Mouse (Mus musculus) hindbrain, embryonic 15.5 days (tissue): ENCODE data around the gene Atp13a2. TPM values are rescaled to one million over a fixed set of nuclear protein-coding genes. Genes with fewer than 3 reads are reported as not detected.

Source experiments
- ATAC-seq: fragments of 200-750 bp; cut with Nextera tagmentation; 2 replicates; pipeline ENCODE4 v1.8.0; 2017; ENCODE audit warnings: low read depth, moderate number of reproducible peaks, moderate TSS enrichment; ENCODE audit not compliant: low FRiP score
- H3K27ac ChIP-seq: fragments of 300-500 bp; sonication (generic); replicated peaks from 2 replicates; pipeline ENCODE4 v1.5.1; 2015; ENCODE audit warnings: mild to moderate bottlenecking, inconsistent platforms
- H3K27me3 ChIP-seq: fragments of 300-500 bp; sonication (generic); 2 replicates; pipeline ENCODE4 v1.6.1; 2015; ENCODE audit warnings: control low read depth, inconsistent platforms
- H3K36me3 ChIP-seq: fragments of 300-500 bp; sonication (generic); 2 replicates; pipeline ENCODE4 v1.6.1; 2015; ENCODE audit warnings: control low read depth, inconsistent platforms
- H3K4me1 ChIP-seq: fragments of 300-500 bp; sonication (generic); replicated peaks from 2 replicates; pipeline ENCODE4 v1.6.1; 2015; ENCODE audit warnings: control low read depth, inconsistent platforms
- H3K4me2 ChIP-seq: fragments of 300-500 bp; sonication (generic); 2 replicates; pipeline ENCODE4 v1.6.1; 2015; ENCODE audit warnings: moderate library complexity, mild to moderate bottlenecking, inconsistent platforms
- H3K4me3 ChIP-seq: fragments of 300-500 bp; sonication (generic); 2 replicates; pipeline ENCODE4 v1.5.1; 2015; ENCODE audit warnings: mild to moderate bottlenecking, inconsistent platforms
- H3K9ac ChIP-seq: fragments of 300-500 bp; sonication (generic); 2 replicates; pipeline ENCODE4 v1.6.1; 2015; ENCODE audit warnings: inconsistent platforms
- H3K9me3 ChIP-seq: fragments of 300-500 bp; sonication (generic); 2 replicates; pipeline ENCODE4 v1.6.1; 2016; ENCODE audit warnings: control low read depth, inconsistent platforms
- WGBS: fragments of 180-500 bp; shearing (Covaris S2); methylation state at CpG from one replicate; pipeline ENCODE4 v1.1.7; 2015; 5-methylcytosine and 5-hydroxymethylcytosine counted together
- polyA plus RNA-seq: library from polyadenylated mRNA; unstranded; fragments of >200 nt; fragmentation: Nextera tagmentation; extraction: Ambion mirVana; gene quantifications from 2 replicates; pipeline ENCODE4 v1.2.1, GENCODE M21; 2015

Atp13a2 gene
- polyA plus RNA-seq, 1 experiment from 2014 or later = 193 TPM

GRCm38 (mm10) chr4:140963941-140964597 lies 22.6 kb upstream of the Atp13a2 start:
- Histone ChIP-seq H3K9me3 (no peaks in the 10 kb centered on the region), H3K4me1 (peaks cover 39% of the 10 kb centered on the region), H3K27ac (0 out of 2 replicates have a peak overlapping the region, but pooled peaks have one; percentile 10), H3K36me3 (peaks cover 24% of the 10 kb centered on the region; the same call in 1 of the 2 replicates), H3K27me3 (no peaks in the 10 kb centered on the region), H3K4me3 (no peak overlapping the region), H3K4me2 (no peak overlapping the region), H3K9ac (no peak overlapping the region)
- ATAC-seq = no peak
- WGBS = 84% methylated on average over 9 of the region's 9 CpGs

GRCm38 (mm10) chr4:140964620-140965019 lies 22.1 kb upstream of the Atp13a2 start:
- 9% methylated on average over 7 of the region's 7 CpGs for WGBS
- H3K4me2 ChIP-seq = no peak overlapping the region
- H3K4me1 ChIP-seq = peaks cover 39% of the 10 kb centered on the region
- no peak overlapping the region for H3K9ac ChIP-seq
- peaks cover 28% of the 10 kb centered on the region for H3K36me3 ChIP-seq
- 0 out of 2 replicates have a peak overlapping the region, but pooled peaks have one; percentile 10 for H3K27ac ChIP-seq
- H3K27me3 ChIP-seq = no peaks in the 10 kb centered on the region
- no peaks in the 10 kb centered on the region for H3K9me3 ChIP-seq
- ATAC-seq = no peak
- no peak overlapping the region for H3K4me3 ChIP-seq

- Histone ChIP-seq H3K9ac (no peak overlapping the region), H3K4me2 (no peak overlapping the region), H3K4me3 (no peak overlapping the region), H3K27ac (no peak overlapping the region), H3K9me3 (no peaks in the 10 kb centered on the region), H3K36me3 (peaks cover 56% of the 10 kb centered on the region), H3K4me1 (peaks cover 21% of the 10 kb centered on the region), H3K27me3 (no peaks in the 10 kb centered on the region)
- WGBS = 93% methylated on average over 11 of the region's 11 CpGs
- ATAC-seq = no peak
Measured at GRCm38 (mm10) chr4:140967386-140968159, 19.1 kb upstream of the Atp13a2 start.

GRCm38 (mm10) chr4:140971691-140972090 lies 15.0 kb upstream of the Atp13a2 start:
- WGBS = 88% methylated on average over 13 of the region's 13 CpGs
- no peak overlapping the region for H3K27ac ChIP-seq
- peaks cover 80% of the 10 kb centered on the region for H3K36me3 ChIP-seq

GRCm38 (mm10) chr4:140974408-140974807 lies 12.3 kb upstream of the Atp13a2 start:
- no peak for ATAC-seq
- no peak overlapping the region for H3K4me2 ChIP-seq
- H3K36me3 ChIP-seq = peaks cover 74% of the 10 kb centered on the region
- no peaks in the 10 kb centered on the region for H3K4me1 ChIP-seq
- 97% methylated on average over 6 of the region's 6 CpGs for WGBS
- H3K27me3 ChIP-seq = no peaks in the 10 kb centered on the region
- H3K9me3 ChIP-seq = no peaks in the 10 kb centered on the region
- H3K9ac ChIP-seq = no peak overlapping the region
- H3K4me3 ChIP-seq = no peak overlapping the region
- no peak overlapping the region for H3K27ac ChIP-seq

More at GRCm38 (mm10) chr4:140971691-140972090, 15.0 kb upstream of the Atp13a2 start:
- no peak overlapping the region for H3K9ac ChIP-seq
- H3K9me3 ChIP-seq = no peaks in the 10 kb centered on the region
- ATAC-seq = no peak
- H3K4me2 ChIP-seq = no peak overlapping the region
- H3K4me3 ChIP-seq = no peak overlapping the region
- no peaks in the 10 kb centered on the region for H3K27me3 ChIP-seq
- no peaks in the 10 kb centered on the region for H3K4me1 ChIP-seq

GRCm38 (mm10) chr4:140975356-140975755 lies 11.3 kb upstream of the Atp13a2 start:
- Histone ChIP-seq H3K4me1 (no peaks in the 10 kb centered on the region), H3K27me3 (no peaks in the 10 kb centered on the region), H3K9ac (no peak overlapping the region), H3K4me3 (no peak overlapping the region), H3K9me3 (no peaks in the 10 kb centered on the region), H3K36me3 (peaks cover 71% of the 10 kb centered on the region), H3K27ac (no peak overlapping the region), H3K4me2 (no peak overlapping the region)
- ATAC-seq = no peak
- WGBS = 96% methylated on average over 7 of the region's 7 CpGs

GRCm38 (mm10) chr4:140977278-140977677 lies 9.4 kb upstream of the Atp13a2 start:
- Histone ChIP-seq H3K4me3 (no peak overlapping the region), H3K27me3 (no peaks in the 10 kb centered on the region), H3K9me3 (no peaks in the 10 kb centered on the region), H3K36me3 (peaks cover 54% of the 10 kb centered on the region), H3K4me1 (no peaks in the 10 kb centered on the region), H3K4me2 (no peak overlapping the region), H3K9ac (no peak overlapping the region), H3K27ac (no peak overlapping the region)
- ATAC-seq = no peak
- WGBS = 92% methylated on average over 10 of the region's 10 CpGs

- H3K36me3 ChIP-seq = peaks cover 45% of the 10 kb centered on the region
Measured at GRCm38 (mm10) chr4:140977886-140978692, 8.6 kb upstream of the Atp13a2 start.

GRCm38 (mm10) chr4:140981605-140982004 lies 5.1 kb upstream of the Atp13a2 start:
- no peak overlapping the region for H3K9ac ChIP-seq
- H3K27me3 ChIP-seq = no peaks in the 10 kb centered on the region
- 92% methylated on average over 2 of the region's 2 CpGs for WGBS
- H3K36me3 ChIP-seq = peaks cover 23% of the 10 kb centered on the region
- ATAC-seq = no peak
- H3K9me3 ChIP-seq = no peaks in the 10 kb centered on the region
- no peak overlapping the region for H3K4me3 ChIP-seq
- peaks cover 13% of the 10 kb centered on the region for H3K4me1 ChIP-seq
- H3K4me2 ChIP-seq = no peak overlapping the region
- no peak overlapping the region for H3K27ac ChIP-seq

More at GRCm38 (mm10) chr4:140977886-140978692, 8.6 kb upstream of the Atp13a2 start:
- H3K9me3 ChIP-seq = no peaks in the 10 kb centered on the region
- H3K9ac ChIP-seq = no peak overlapping the region
- no peak overlapping the region for H3K4me3 ChIP-seq
- H3K4me2 ChIP-seq = no peak overlapping the region
- WGBS = 95% methylated on average over 14 of the region's 14 CpGs
- no peak for ATAC-seq
- H3K4me1 ChIP-seq = no peaks in the 10 kb centered on the region
- H3K27ac ChIP-seq = no peak overlapping the region
- H3K27me3 ChIP-seq = no peaks in the 10 kb centered on the region

- Histone ChIP-seq H3K9me3 (no peaks in the 10 kb centered on the region), H3K9ac (no peak overlapping the region), H3K27me3 (no peaks in the 10 kb centered on the region), H3K27ac (no peak overlapping the region), H3K36me3 (peaks cover 16% of the 10 kb centered on the region), H3K4me3 (no peak overlapping the region), H3K4me2 (no peak overlapping the region), H3K4me1 (peaks cover 18% of the 10 kb centered on the region)
- no peak for ATAC-seq
- WGBS = 68% methylated on average over 4 of the region's 4 CpGs
Measured at GRCm38 (mm10) chr4:140982808-140983207, 3.9 kb upstream of the Atp13a2 start.

GRCm38 (mm10) chr4:140983442-140983841 lies 3.2 kb upstream of the Atp13a2 start:
- H3K9ac ChIP-seq = no peak overlapping the region
- 21% methylated on average over 9 of the region's 9 CpGs for WGBS
- no peak overlapping the region for H3K4me2 ChIP-seq
- H3K36me3 ChIP-seq = peaks cover 14% of the 10 kb centered on the region
- H3K27me3 ChIP-seq = no peaks in the 10 kb centered on the region
- no peak for ATAC-seq
- peaks cover 24% of the 10 kb centered on the region for H3K4me1 ChIP-seq
- H3K27ac ChIP-seq = peak overlapping the region; percentile 58
- no peak overlapping the region for H3K4me3 ChIP-seq
- no peaks in the 10 kb centered on the region for H3K9me3 ChIP-seq

GRCm38 (mm10) chr4:140984544-140984943 lies 2.1 kb upstream of the Atp13a2 start:
- 90% methylated on average over 6 of the region's 6 CpGs for WGBS
- peaks cover 35% of the 10 kb centered on the region for H3K4me1 ChIP-seq
- H3K27ac ChIP-seq = no peak overlapping the region
- H3K9me3 ChIP-seq = no peaks in the 10 kb centered on the region
- H3K36me3 ChIP-seq = peaks cover 5% of the 10 kb centered on the region
- no peaks in the 10 kb centered on the region for H3K27me3 ChIP-seq
- H3K4me2 ChIP-seq = no peak overlapping the region
- no peak for ATAC-seq
- no peak overlapping the region for H3K4me3 ChIP-seq
- no peak overlapping the region for H3K9ac ChIP-seq
